Comparison of ENCODE assay signal across 7 mouse cellular contexts in the genomic region with DNA sequence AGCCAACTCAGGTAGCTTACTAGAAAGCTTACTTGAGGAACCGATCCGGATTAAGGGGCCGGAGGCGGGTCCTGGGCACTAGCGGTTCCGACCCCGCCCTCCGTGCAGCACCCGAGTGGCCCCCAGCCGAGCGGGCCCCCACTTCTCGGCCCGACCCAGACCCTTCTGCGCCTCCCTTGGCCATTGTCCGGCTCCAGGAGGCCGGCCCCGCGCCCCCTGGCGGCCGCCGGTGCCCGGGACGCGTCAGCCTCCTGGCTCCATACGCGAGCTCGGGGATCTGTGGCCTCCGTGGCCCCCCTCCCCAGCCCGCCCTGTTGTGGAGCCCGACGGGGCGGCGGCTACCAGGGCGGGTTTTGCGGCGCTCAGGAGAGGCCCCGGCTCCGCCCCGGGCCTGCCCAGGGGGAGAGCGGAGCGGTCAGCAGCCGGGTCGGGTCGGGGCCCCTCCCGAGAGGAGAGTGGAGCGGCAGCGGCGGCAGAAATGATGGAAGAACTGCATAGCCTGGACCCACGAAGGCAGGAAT.
A peak's percentile ranks its signal among the peaks of the same experiment; 100 is the strongest.
DNase-seq lines count a peak whose midpoint lies in the region; ATAC-seq lines count a peak whose summit lies in the region.
"Not testable (repeated sequence)": the region's sequence is repeated elsewhere in the genome, so short reads cannot be mapped to it uniquely, and the experiment has no call there.

No protein-coding gene starts in this region.

- peak; percentile 39 to 42 for DNase-seq in cerebellum, postnatal 10 days
- DNase-seq in gastrocnemius, adult 8-10 months (ENCODE audit: low spot score in 2 of 2), result peak; percentile 3 to 8
- DNase-seq in kidney, postnatal 4 days, result peak; percentile 60 to 72
- DNase-seq in natural killer cell, adult 2 months (ENCODE audit: low spot score in 2 of 2), result peak; percentile 4 to 29

- not testable (repeated sequence) for H3K9ac ChIP-seq in liver, embryonic 15.5 days; stomach, embryonic 16.5 days (ENCODE audit: low read length)

- ATAC-seq in hematopoietic stem cell, adult 5-6 weeks (replicated peaks in 1 of 2; ENCODE audit: insufficient read depth in 1 of 2, low FRiP score in 2 of 2, low TSS enrichment in 1 of 2, low read depth in 1 of 2, poor library complexity in 2 of 2, severe bottlenecking in 2 of 2), result peak; percentile 87 to 93
- ATAC-seq in liver, embryonic 15.5 days (ENCODE audit: insufficient read depth), result peak; percentile 89
- ATAC-seq in stomach, embryonic 16.5 days (ENCODE audit: insufficient read depth, low FRiP score), result peak; percentile 91

- peak overlapping the region; percentile 55 for H3K4me2 ChIP-seq in liver, embryonic 15.5 days
- H3K4me2 ChIP-seq in stomach, embryonic 16.5 days (ENCODE audit: low read depth, low read length), result peak overlapping the region; percentile 44; the same call in 1 of the 2 replicates

- WGBS in liver, embryonic 15.5 days (ENCODE audit: insufficient replicate concordance), result 1% methylated on average over 47 of the region's 49 CpGs
- WGBS in stomach, embryonic 16.5 days, result 2% methylated on average over 42 of the region's 49 CpGs

- H3K9me3 ChIP-seq in liver, embryonic 15.5 days (replicated peaks); stomach, embryonic 16.5 days (replicated peaks; ENCODE audit: control insufficient read depth, low read length): not testable (repeated sequence)

- 0 out of 2 replicates have a peak overlapping the region, but pooled peaks have one; percentile 10 for H3K4me3 ChIP-seq in liver, embryonic 15.5 days (replicated peaks)
- peak overlapping the region; percentile 22 for H3K4me3 ChIP-seq in stomach, embryonic 16.5 days (replicated peaks; ENCODE audit: low read length)

- not testable (repeated sequence) for H3K27me3 ChIP-seq in liver, embryonic 15.5 days; stomach, embryonic 16.5 days (ENCODE audit: control insufficient read depth, insufficient read depth, low read length)

- H3K36me3 ChIP-seq in liver, embryonic 15.5 days (replicated peaks); stomach, embryonic 16.5 days (ENCODE audit: control insufficient read depth, insufficient read depth, low read length): not testable (repeated sequence)

- H3K27ac ChIP-seq in liver, embryonic 15.5 days (replicated peaks); stomach, embryonic 16.5 days (ENCODE audit: low read length): not testable (repeated sequence)

- H3K4me1 ChIP-seq in liver, embryonic 15.5 days (replicated peaks); stomach, embryonic 16.5 days (ENCODE audit: control insufficient read depth, insufficient read depth, low read length): not testable (repeated sequence)

Comparison
In these comparisons a context has a peak if more than half of its experiments do, and no peak if none do; other contexts are left out.
1. DNase-seq: peak in every context shown above with its lines; median percentile 66 in kidney, postnatal 4 days; 40 in cerebellum, postnatal 10 days; 16 in natural killer cell, adult 2 months; 6 in gastrocnemius, adult 8-10 months.